Mouse (Mus musculus): ENCODE data around the gene Arhgap23.

- TF ChIP-seq CTCF (IDR thresholded peaks at IDR 0.05; ENCODE audit: borderline replicate concordance, insufficient read depth, low read depth, low read length) (peak; percentile 35; the same call in 1 of the 2 replicates), POLR2A (IDR thresholded peaks at IDR 0.05; ENCODE audit: borderline replicate concordance, insufficient read depth, low read length) (no peak)
These were observed 19.5 kb downstream of the Arhgap23 start for GRCm38 (mm10) chr11:97434704-97435454.

All from cerebellum, adult 2 months (tissue).